Mouse (Mus musculus) MEL (cell line): ENCODE results near the gene Prrc2c. TPM values are rescaled to one million over a fixed set of nuclear protein-coding genes. Genes with fewer than 3 reads are reported as not detected.

Experiments
- DNase-seq: peaks from one replicate; pipeline ENCODE4 v3.0.0; 2011; ENCODE audit warnings: low read depth, low spot score
- H3K27ac ChIP-seq: 2 replicates; pipeline ENCODE4 v1.5.1; 2012; ENCODE audit warnings: low read depth, mild to moderate bottlenecking, control low read depth, low read length, moderate library complexity; ENCODE audit not compliant: control insufficient read depth
- H3K27me3 ChIP-seq, 2 experiments: fragments of 150-350 bp in 1 of 2; sonication (generic) in 1 of 2; 2 replicates each; pipeline ENCODE4 v1.6.1; 2012; ENCODE audit warnings: low read length in 2 of 2, mild to moderate bottlenecking in 2 of 2, improper control_type of control experiment in 1 of 2, moderate library complexity in 1 of 2; ENCODE audit not compliant: insufficient read depth in 2 of 2, control insufficient read depth in 1 of 2
- H3K36me3 ChIP-seq, 2 experiments: 2 replicates each; pipeline ENCODE4 v1.6.1; 2012 to 2014; ENCODE audit warnings: low read length in 2 of 2, improper control_type of control experiment in 1 of 2, inconsistent platforms in 1 of 2, mild to moderate bottlenecking in 1 of 2; ENCODE audit not compliant: insufficient read depth in 2 of 2, control insufficient read depth in 1 of 2
- H3K4me1 ChIP-seq, 2 experiments: fragments of 150-350 bp in 1 of 2; sonication (generic) in 1 of 2; 2 replicates each; pipeline ENCODE4 v1.6.1; 2012; ENCODE audit warnings: low read length in 2 of 2, improper control_type of control experiment in 1 of 2, mild to moderate bottlenecking in 1 of 2; ENCODE audit not compliant: insufficient read depth in 2 of 2, control insufficient read depth in 1 of 2
- H3K4me3 ChIP-seq, 2 experiments: fragments of 150-350 bp in 1 of 2; sonication (generic) in 1 of 2; 2 replicates each; pipeline ENCODE4 v1.5.1; 2012; ENCODE audit warnings: low read depth in 2 of 2, low read length in 2 of 2, mild to moderate bottlenecking in 2 of 2, moderate library complexity in 2 of 2, control low read depth in 1 of 2, improper control_type of control experiment in 1 of 2; ENCODE audit not compliant: control insufficient read depth in 1 of 2, insufficient read depth in 1 of 2
- H3K79me2 ChIP-seq: 2 replicates; pipeline ENCODE4 v1.6.1; 2012; ENCODE audit warnings: mild to moderate bottlenecking, low read length, moderate library complexity; ENCODE audit not compliant: control insufficient read depth, poor library complexity, insufficient read depth
- H3K9ac ChIP-seq: 2 replicates; pipeline ENCODE4 v1.6.1; 2012; ENCODE audit warnings: low read depth, mild to moderate bottlenecking, control low read depth, low read length, moderate library complexity; ENCODE audit not compliant: control insufficient read depth, poor library complexity, severe bottlenecking
- H3K9me3 ChIP-seq: fragments of 150-350 bp; sonication (generic); replicated peaks from 2 replicates; pipeline ENCODE4 v1.6.1; 2012; ENCODE audit warnings: mild to moderate bottlenecking, low read length, improper control_type of control experiment, moderate library complexity; ENCODE audit not compliant: insufficient read depth
- CHD1 ChIP-seq: IDR thresholded peaks from 2 replicates; pipeline ENCODE4 v1.6.1; 2012; ENCODE audit warnings: low read depth, mild to moderate bottlenecking, inconsistent platforms, low read length, improper control_type of control experiment
- CHD2 ChIP-seq: IDR thresholded peaks from 2 replicates; pipeline ENCODE4 v1.6.1; 2011; ENCODE audit warnings: low read length, improper control_type of control experiment
- E2F4 ChIP-seq: IDR thresholded peaks from 2 replicates; pipeline ENCODE4 v1.6.1; 2011; ENCODE audit warnings: low read depth, low read length, improper control_type of control experiment, borderline replicate concordance
- ELF1 ChIP-seq: IDR thresholded peaks from 2 replicates; pipeline ENCODE4 v1.6.1; 2014; ENCODE audit warnings: low read depth, mild to moderate bottlenecking, inconsistent platforms, low read length, improper control_type of control experiment, moderate library complexity
- EP300 ChIP-seq, 2 experiments: IDR thresholded peaks; 2 replicates each; pipeline ENCODE4 v1.6.1; 2011; ENCODE audit warnings: improper control_type of control experiment in 2 of 2, low read length in 2 of 2, low read depth in 1 of 2, mild to moderate bottlenecking in 1 of 2
- ETS1 ChIP-seq: IDR thresholded peaks from 2 replicates; pipeline ENCODE4 v1.6.1; 2012; ENCODE audit warnings: low read depth, mild to moderate bottlenecking, inconsistent platforms, low read length, improper control_type of control experiment, moderate library complexity
- GABPA ChIP-seq: IDR thresholded peaks from 2 replicates; pipeline ENCODE4 v1.6.1; 2012; ENCODE audit warnings: low read depth, mild to moderate bottlenecking, inconsistent platforms, low read length, improper control_type of control experiment, moderate library complexity
- GATA1 ChIP-seq: IDR thresholded peaks from 2 replicates; pipeline ENCODE4 v1.6.1; 2011; ENCODE audit warnings: low read depth, low read length, improper control_type of control experiment
- JUND ChIP-seq: IDR thresholded peaks from 2 replicates; pipeline ENCODE4 v1.6.1; 2011; ENCODE audit warnings: low read depth, mild to moderate bottlenecking, improper control_type of control experiment, low read length
- KAT2A ChIP-seq: conservative IDR thresholded peaks from 2 replicates; pipeline ENCODE4 v1.6.1; 2012; ENCODE audit warnings: low read depth, low read length, improper control_type of control experiment, inconsistent platforms
- MAFK ChIP-seq: IDR thresholded peaks from 2 replicates; pipeline ENCODE4 v1.6.1; 2011; ENCODE audit warnings: low read depth, mild to moderate bottlenecking, low read length, improper control_type of control experiment, borderline replicate concordance
- MAX ChIP-seq: IDR thresholded peaks from 2 replicates; pipeline ENCODE4 v1.6.1; 2011; ENCODE audit warnings: low read length, improper control_type of control experiment
- MEF2A ChIP-seq: IDR thresholded peaks from 2 replicates; pipeline ENCODE4 v1.6.1; 2014; ENCODE audit warnings: low read depth, mild to moderate bottlenecking, inconsistent platforms, low read length, improper control_type of control experiment; ENCODE audit not compliant: poor library complexity, insufficient replicate concordance, severe bottlenecking; ENCODE audit errors: extremely low read depth
- MXI1 ChIP-seq: IDR thresholded peaks from 2 replicates; pipeline ENCODE4 v1.6.1; 2011; ENCODE audit warnings: mild to moderate bottlenecking, low read depth, low read length, improper control_type of control experiment
- NELFE ChIP-seq: IDR thresholded peaks from 2 replicates; pipeline ENCODE4 v1.6.1; 2011; ENCODE audit warnings: low read depth, low read length, improper control_type of control experiment
- POLR2A ChIP-seq, 2 experiments: IDR thresholded peaks; 2 replicates each; pipeline ENCODE4 v1.6.1; 2011 to 2012; ENCODE audit warnings: low read length in 2 of 2, mild to moderate bottlenecking in 2 of 2, control low read depth in 1 of 2, improper control_type of control experiment in 1 of 2, low read depth in 1 of 2, moderate library complexity in 1 of 2; ENCODE audit not compliant: control insufficient read depth in 1 of 2, insufficient read depth in 1 of 2, poor library complexity in 1 of 2
- POLR2AphosphoS5 ChIP-seq: IDR thresholded peaks from 2 replicates; pipeline ENCODE4 v1.6.1; 2012; ENCODE audit warnings: low read depth, borderline replicate concordance, mild to moderate bottlenecking, inconsistent platforms, low read length, moderate library complexity, mixed read lengths
- RAD21 ChIP-seq: IDR thresholded peaks from 2 replicates; pipeline ENCODE4 v1.6.1; 2011; ENCODE audit warnings: mild to moderate bottlenecking, low read depth, low read length, improper control_type of control experiment
- RCOR1 ChIP-seq: IDR thresholded peaks from 2 replicates; pipeline ENCODE4 v1.6.1; 2012; ENCODE audit warnings: low read depth, mild to moderate bottlenecking, inconsistent platforms, low read length, improper control_type of control experiment
- SIN3A ChIP-seq: IDR thresholded peaks from 2 replicates; pipeline ENCODE4 v1.6.1; 2012; ENCODE audit warnings: low read length, improper control_type of control experiment, inconsistent platforms
- SMC3 ChIP-seq: IDR thresholded peaks from 2 replicates; pipeline ENCODE4 v1.6.1; 2011; ENCODE audit warnings: low read depth, low read length, improper control_type of control experiment
- TAL1 ChIP-seq: IDR thresholded peaks from 2 replicates; pipeline ENCODE4 v1.6.1; 2012; ENCODE audit warnings: mild to moderate bottlenecking, inconsistent platforms, low read length, moderate library complexity, mixed read lengths
- TBP ChIP-seq: IDR thresholded peaks from 2 replicates; pipeline ENCODE4 v1.8.0; 2011; ENCODE audit warnings: low read depth, low read length, improper control_type of control experiment
- UBTF ChIP-seq: IDR thresholded peaks from 2 replicates; pipeline ENCODE4 v1.6.1; 2012; ENCODE audit warnings: low read depth, mild to moderate bottlenecking, inconsistent platforms, low read length, improper control_type of control experiment, moderate library complexity, borderline replicate concordance; ENCODE audit not compliant: insufficient read depth
- USF1 ChIP-seq: IDR thresholded peaks from 2 replicates; pipeline ENCODE4 v1.6.1; 2014; ENCODE audit warnings: low read depth, mild to moderate bottlenecking, inconsistent platforms, low read length, improper control_type of control experiment, moderate library complexity
- ZC3H11A ChIP-seq: IDR thresholded peaks from 2 replicates; pipeline ENCODE4 v1.6.1; 2012; ENCODE audit warnings: low read depth, mild to moderate bottlenecking, inconsistent platforms, low read length, improper control_type of control experiment
- ZKSCAN1 ChIP-seq: IDR thresholded peaks from 2 replicates; pipeline ENCODE4 v1.6.1; 2012; ENCODE audit warnings: low read depth, mild to moderate bottlenecking, inconsistent platforms, low read length, improper control_type of control experiment, moderate library complexity
- ZMIZ1 ChIP-seq: IDR thresholded peaks from 2 replicates; pipeline ENCODE4 v1.6.1; 2012; ENCODE audit warnings: low read depth, mild to moderate bottlenecking, inconsistent platforms, low read length, improper control_type of control experiment, moderate library complexity
- polyA plus RNA-seq, 2 experiments: library from polyadenylated mRNA; stranded (reverse) in 1 of 2; unstranded in 1 of 2; fragments of >175 nt in 1 of 2; fragments of >200 nt in 1 of 2; gene quantifications; 2 replicates each; pipeline versions ENCODE4 v1.2.1 to v1.2.4; 2012; ENCODE audit warnings: low replicate concordance in 2 of 2, low read depth in 1 of 2; ENCODE audit not compliant: insufficient read length in 2 of 2, insufficient read depth in 1 of 2, missing spikeins in 1 of 2
- total RNA-seq: library from RNA; depleted of rRNA; stranded (reverse); fragments of 300-350 nt; gene quantifications from 2 replicates; pipeline ENCODE4 v1.2.3, GENCODE M21; 2012

Gene Prrc2c
- total and polyA plus RNA-seq, 3 experiments: 55.5 to 343 (median 142) TPM

DNA sequence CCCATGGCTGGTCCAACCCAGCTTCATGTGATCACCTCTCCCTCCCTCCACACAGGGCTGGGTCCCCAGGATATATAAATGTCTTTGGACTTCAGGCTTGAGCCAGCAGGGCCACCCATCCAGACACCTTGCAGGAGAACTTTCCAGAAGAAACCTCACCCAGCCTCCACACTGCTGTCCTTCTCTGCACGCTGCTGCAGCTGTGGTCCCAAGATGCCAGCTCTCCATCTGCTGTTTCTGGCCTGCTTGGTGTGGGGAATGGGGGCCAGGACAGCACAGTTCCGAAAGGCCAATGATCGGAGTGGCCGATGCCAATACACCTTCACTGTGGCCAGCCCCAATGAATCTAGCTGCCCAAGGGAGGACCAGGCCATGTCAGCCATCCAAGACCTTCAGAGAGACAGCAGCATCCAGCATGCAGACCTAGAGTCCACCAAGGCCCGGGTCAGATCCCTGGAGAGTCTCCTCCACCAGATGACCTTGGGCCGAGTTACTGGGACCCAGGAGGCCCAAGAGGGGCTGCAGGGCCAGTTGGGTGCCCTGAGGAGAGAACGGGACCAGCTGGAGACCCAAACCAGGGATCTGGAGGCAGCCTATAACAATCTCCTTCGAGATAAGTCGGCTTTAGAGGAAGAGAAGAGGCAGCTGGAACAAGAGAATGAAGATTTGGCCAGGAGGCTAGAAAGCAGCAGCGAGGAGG lies 101.2 kb downstream of the Prrc2c start, which contains the start of gene Myoc:
Gene Myoc (plus strand): TSS at position 105 of the 700 bp plus-strand sequence.
- H3K4me1 ChIP-seq: no peaks in the 10 kb centered on the region
- no peak within 1 kb of the TSS for H3K9ac ChIP-seq
- H3K9me3 ChIP-seq: no peaks in the 10 kb centered on the region
- no peak within 1 kb of the TSS for H3K4me3 ChIP-seq
- no peaks in the 10 kb centered on the region for H3K36me3 ChIP-seq
- peaks cover 0 to 5% of the 10 kb centered on the region in 2 experiments; a peak in 3 of 4 replicates for H3K27me3 ChIP-seq
- H3K27ac ChIP-seq: no peak within 1 kb of the TSS
- DNase-seq: no peak
- no peaks in the 10 kb centered on the region for H3K79me2 ChIP-seq
- TF ChIP-seq MEF2A (no peak), ZC3H11A (no peak), ZKSCAN1 (no peak), TBP (no peak), POLR2A (IDR thresholded peaks at IDR 0.05; ENCODE audit: control insufficient read depth in 1 of 2, insufficient read depth in 1 of 2, low read depth in 1 of 2, low read length in 2 of 2, poor library complexity in 1 of 2) (no peak), CHD1 (no peak), SIN3A (no peak), EP300 (IDR thresholded peaks at IDR 0.05; ENCODE audit: low read depth in 1 of 2, low read length in 2 of 2) (no peak), KAT2A (no peak), MXI1 (no peak)

GRCm38 (mm10) chr1:162638535-162638934 lies 101.8 kb downstream of the Prrc2c start:
- no peak for DNase-seq
- Histone ChIP-seq H3K27ac (no peak overlapping the region), H3K9ac (no peak overlapping the region), H3K4me1 (no peaks in the 10 kb centered on the region), H3K36me3 (no peaks in the 10 kb centered on the region), H3K4me3 (no peak overlapping the region)
- TF ChIP-seq POLR2AphosphoS5: no peak
- no peak for TF ChIP-seq SMC3
- TF ChIP-seq UBTF: no peak
- no peak for TF ChIP-seq CHD2
- no peak for TF ChIP-seq E2F4
- no peak for TF ChIP-seq NELFE
- TF ChIP-seq JUND: no peak
- no peak for TF ChIP-seq MAFK
- TF ChIP-seq USF1: no peak
- no peak for TF ChIP-seq GABPA
- no peak for TF ChIP-seq ELF1
- no peak for TF ChIP-seq RAD21
- no peak for TF ChIP-seq GATA1
- no peak for TF ChIP-seq TBP
- TF ChIP-seq KAT2A: no peak
- no peak for TF ChIP-seq ZMIZ1
- no peak for TF ChIP-seq RCOR1
- no peak for TF ChIP-seq MAX
- no peak for TF ChIP-seq TAL1
- no peak for TF ChIP-seq ETS1
- TF ChIP-seq, all 39 proteins: peak for 0
- Histone ChIP-seq H3K27me3 (peaks cover 0 to 5% of the 10 kb centered on the region in 2 experiments; a peak in 3 of 4 replicates), H3K9me3 (no peaks in the 10 kb centered on the region), H3K79me2 (no peaks in the 10 kb centered on the region)
